Mouse (Mus musculus) heart, embryonic 11.5 days (tissue): ENCODE measurements around the gene Ica1. TPM values are rescaled to one million over a fixed set of nuclear protein-coding genes. Genes with fewer than 3 reads are reported as not detected.

Source experiments
- ATAC-seq: fragments of 200-750 bp; cut with Nextera tagmentation; replicated peaks from 2 replicates; pipeline ENCODE4 v1.8.0; 2017; ENCODE audit warnings: moderate library complexity; ENCODE audit not compliant: insufficient number of reproducible peaks, low FRiP score, low TSS enrichment
- H3K27ac ChIP-seq: fragments of 300-500 bp; sonication (generic); 2 replicates; pipeline ENCODE4 v1.5.1; 2014; ENCODE audit warnings: mild to moderate bottlenecking, low read depth, low read length
- H3K27me3 ChIP-seq: fragments of 300-500 bp; sonication (generic); 2 replicates; pipeline ENCODE4 v1.6.1; 2014; ENCODE audit warnings: mild to moderate bottlenecking, low read length, mixed read lengths; ENCODE audit not compliant: control insufficient read depth, insufficient read depth
- H3K36me3 ChIP-seq: fragments of 300-500 bp; sonication (generic); 2 replicates; pipeline ENCODE4 v1.6.1; 2014; ENCODE audit warnings: mild to moderate bottlenecking, low read length, moderate library complexity, mixed read lengths; ENCODE audit not compliant: control insufficient read depth, insufficient read depth
- H3K4me1 ChIP-seq: fragments of 300-500 bp; sonication (generic); 2 replicates; pipeline ENCODE4 v1.6.1; 2014; ENCODE audit warnings: low read length; ENCODE audit not compliant: control insufficient read depth, insufficient read depth
- H3K4me2 ChIP-seq: fragments of 300-500 bp; sonication (generic); 2 replicates; pipeline ENCODE4 v1.6.1; 2014; ENCODE audit warnings: mild to moderate bottlenecking, moderate library complexity
- H3K4me3 ChIP-seq: fragments of 300-500 bp; sonication (generic); 2 replicates; pipeline ENCODE4 v1.5.1; 2014; ENCODE audit warnings: low read depth, low read length
- H3K9ac ChIP-seq: fragments of 300-500 bp; sonication (generic); 2 replicates; pipeline ENCODE4 v1.6.1; 2014; ENCODE audit warnings: mild to moderate bottlenecking, low read depth, low read length, moderate library complexity
- H3K9me3 ChIP-seq: fragments of 300-500 bp; sonication (generic); replicated peaks from 2 replicates; pipeline ENCODE4 v1.6.1; 2016; ENCODE audit warnings: low read length; ENCODE audit not compliant: control insufficient read depth
- WGBS: fragments of 180-500 bp; shearing (Covaris S2); extraction: QIAGEN DNeasy Blood & Tissue Kit; methylation state at CpG from one replicate; pipeline ENCODE4 v1.1.7; 2014; ENCODE audit not compliant: insufficient replicate concordance; 5-methylcytosine and 5-hydroxymethylcytosine counted together
- polyA plus RNA-seq: library from polyadenylated mRNA; unstranded; fragments of >200 nt; fragmentation: Nextera tagmentation; extraction: Ambion mirVana; gene quantifications from 2 replicates; pipeline ENCODE4 v1.2.1, GENCODE M21; 2014

Ica1 gene
- polyA plus RNA-seq, 1 experiment from 2014 or later, result 36.9 TPM

GRCm38 (mm10) chr6:8754486-8754885 lies 23.8 kb downstream of the Ica1 start:
- Histone ChIP-seq H3K4me3 (no peak overlapping the region), H3K4me2 (no peak overlapping the region), H3K27ac (no peak overlapping the region), H3K27me3 (no peaks in the 10 kb centered on the region), H3K4me1 (peaks cover 7% of the 10 kb centered on the region), H3K9me3 (no peaks in the 10 kb centered on the region), H3K9ac (no peak overlapping the region), H3K36me3 (peaks cover 3% of the 10 kb centered on the region; the same call in 1 of the 2 replicates)
- WGBS, result 81% methylated on average over 5 of the region's 5 CpGs
- no peak for ATAC-seq

- Histone ChIP-seq H3K4me3 (no peak overlapping the region), H3K36me3 (peaks cover 3% of the 10 kb centered on the region; the same call in 1 of the 2 replicates), H3K27me3 (no peaks in the 10 kb centered on the region), H3K4me2 (no peak overlapping the region), H3K4me1 (peaks cover 7% of the 10 kb centered on the region), H3K9ac (no peak overlapping the region), H3K27ac (no peak overlapping the region), H3K9me3 (no peaks in the 10 kb centered on the region)
- WGBS, result 80% methylated on average over 2 of the region's 2 CpGs
- no peak for ATAC-seq
These were observed 24.6 kb downstream of the Ica1 start for GRCm38 (mm10) chr6:8753723-8754036.

GRCm38 (mm10) chr6:8752984-8753722 lies 25.1 kb downstream of the Ica1 start:
- 79% methylated on average over 6 of the region's 6 CpGs for WGBS
- Histone ChIP-seq H3K27ac (peak overlapping the region; percentile 10; the same call in 1 of the 2 replicates), H3K4me3 (no peak overlapping the region), H3K4me1 (peaks cover 7% of the 10 kb centered on the region), H3K27me3 (no peaks in the 10 kb centered on the region), H3K4me2 (no peak overlapping the region), H3K9ac (no peak overlapping the region), H3K9me3 (no peaks in the 10 kb centered on the region), H3K36me3 (peaks cover 3% of the 10 kb centered on the region; the same call in 1 of the 2 replicates)
- no peak for ATAC-seq

- Histone ChIP-seq H3K27me3 (no peaks in the 10 kb centered on the region), H3K4me1 (no peaks in the 10 kb centered on the region), H3K9ac (no peak overlapping the region), H3K36me3 (no peaks in the 10 kb centered on the region), H3K4me2 (no peak overlapping the region), H3K4me3 (no peak overlapping the region), H3K9me3 (no peaks in the 10 kb centered on the region), H3K27ac (no peak overlapping the region)
- whole genome bisulfite sequencing, result 75% methylated on average over 7 of the region's 7 CpGs
- ATAC-seq, result no peak
These were observed 33.4 kb downstream of the Ica1 start for GRCm38 (mm10) chr6:8744886-8745285.

- no peak overlapping the region for H3K9ac ChIP-seq
- 86% methylated on average over 4 of the region's 4 CpGs for WGBS
- H3K27me3 ChIP-seq, result no peaks in the 10 kb centered on the region
- no peak overlapping the region for H3K4me2 ChIP-seq
- no peaks in the 10 kb centered on the region for H3K4me1 ChIP-seq
- ATAC-seq, result no peak
- H3K36me3 ChIP-seq, result no peaks in the 10 kb centered on the region
- no peak overlapping the region for H3K27ac ChIP-seq
- H3K9me3 ChIP-seq, result no peaks in the 10 kb centered on the region
- H3K4me3 ChIP-seq, result no peak overlapping the region
These were observed 34.0 kb downstream of the Ica1 start for GRCm38 (mm10) chr6:8744273-8744785.

GRCm38 (mm10) chr6:8742449-8742848 lies 35.8 kb downstream of the Ica1 start:
- Histone ChIP-seq H3K9me3 (no peaks in the 10 kb centered on the region), H3K27ac (no peak overlapping the region), H3K4me1 (no peaks in the 10 kb centered on the region), H3K4me2 (no peak overlapping the region), H3K36me3 (no peaks in the 10 kb centered on the region), H3K4me3 (no peak overlapping the region), H3K9ac (no peak overlapping the region), H3K27me3 (no peaks in the 10 kb centered on the region)
- 18% methylated on average over 3 of the region's 3 CpGs for WGBS
- ATAC-seq, result no peak

- H3K4me2 ChIP-seq, result no peak overlapping the region
- 0 out of 2 replicates have a peak, but pooled peaks cover 2% of the 10 kb centered on the region for H3K36me3 ChIP-seq
- 40% methylated on average over 1 of the region's 1 CpGs for WGBS
- H3K27me3 ChIP-seq, result no peaks in the 10 kb centered on the region
- no peak for ATAC-seq
- H3K9me3 ChIP-seq, result no peaks in the 10 kb centered on the region
- H3K9ac ChIP-seq, result no peak overlapping the region
- no peak overlapping the region for H3K27ac ChIP-seq
- H3K4me3 ChIP-seq, result no peak overlapping the region
- no peaks in the 10 kb centered on the region for H3K4me1 ChIP-seq
These were observed 36.6 kb downstream of the Ica1 start for GRCm38 (mm10) chr6:8741659-8742058.

- Histone ChIP-seq H3K9ac (no peak overlapping the region), H3K4me2 (no peak overlapping the region), H3K36me3 (0 out of 2 replicates have a peak, but pooled peaks cover 2% of the 10 kb centered on the region), H3K4me1 (no peaks in the 10 kb centered on the region), H3K27ac (no peak overlapping the region), H3K9me3 (no peaks in the 10 kb centered on the region), H3K4me3 (no peak overlapping the region), H3K27me3 (no peaks in the 10 kb centered on the region)
- WGBS, result 68% methylated on average over 2 of the region's 2 CpGs
- no peak for ATAC-seq
These were observed 38.2 kb downstream of the Ica1 start for GRCm38 (mm10) chr6:8740092-8740491.

GRCm38 (mm10) chr6:8738396-8738795 lies 39.9 kb downstream of the Ica1 start:
- H3K27ac ChIP-seq, result no peak overlapping the region
- H3K4me1 ChIP-seq, result peaks cover 2% of the 10 kb centered on the region; the same call in 1 of the 2 replicates
- H3K9ac ChIP-seq, result no peak overlapping the region
- H3K27me3 ChIP-seq, result no peaks in the 10 kb centered on the region
- no peak overlapping the region for H3K4me3 ChIP-seq
- H3K4me2 ChIP-seq, result no peak overlapping the region
- no peak for ATAC-seq
- 67% methylated on average over 4 of the region's 4 CpGs for WGBS
- H3K9me3 ChIP-seq, result no peaks in the 10 kb centered on the region
- 0 out of 2 replicates have a peak, but pooled peaks cover 2% of the 10 kb centered on the region for H3K36me3 ChIP-seq
